Mouse (Mus musculus) kidney, adult 11 months (tissue): ENCODE data around the gene Itih4.

Source experiments
- DNase-seq: peaks from one replicate; pipeline ENCODE4 v3.0.0; 2022

The Itih4 gene

DNA sequence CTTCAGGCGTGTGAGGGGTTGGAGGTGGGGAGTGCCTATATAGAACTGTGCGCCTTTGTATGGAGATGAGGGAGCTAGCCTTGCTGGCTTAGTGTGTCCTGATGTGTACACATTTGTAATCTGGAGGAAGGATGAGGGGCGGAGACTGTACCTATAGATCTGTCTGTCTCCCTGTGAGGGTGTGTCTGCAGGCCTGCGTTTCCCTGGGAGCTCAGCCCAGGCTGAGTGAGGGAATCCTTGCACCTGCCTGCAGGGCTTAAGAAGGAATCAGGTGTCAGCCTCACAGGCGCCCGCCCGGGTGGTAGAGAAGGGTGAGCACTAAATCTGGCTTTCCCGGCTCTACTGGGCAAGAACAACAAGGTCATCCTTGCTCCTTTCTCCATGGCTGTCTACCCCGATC lies 6.5 kb upstream of the Itih4 start:
- DNase-seq: no peak

DNA sequence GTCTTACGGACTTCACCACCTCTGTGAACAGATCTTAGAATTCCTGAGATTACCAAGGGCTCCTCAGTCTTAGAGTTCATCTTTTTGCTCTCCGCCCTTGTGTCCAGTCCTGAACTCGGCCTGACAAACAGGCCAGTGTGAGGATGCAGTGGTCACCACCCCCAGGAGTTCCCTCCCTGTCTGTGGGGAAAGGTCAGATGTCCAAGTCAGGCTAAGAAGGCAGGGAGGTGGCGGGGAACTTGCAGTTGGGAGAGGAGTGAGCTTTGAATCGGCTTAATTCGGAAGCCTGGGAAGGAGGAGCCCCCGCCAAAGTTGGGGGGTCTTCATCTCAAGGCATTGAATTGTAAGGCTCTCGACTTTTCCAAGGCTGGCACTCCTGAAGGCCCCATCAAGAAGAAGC lies 6.0 kb upstream of the Itih4 start:
- no peak for DNase-seq

DNA sequence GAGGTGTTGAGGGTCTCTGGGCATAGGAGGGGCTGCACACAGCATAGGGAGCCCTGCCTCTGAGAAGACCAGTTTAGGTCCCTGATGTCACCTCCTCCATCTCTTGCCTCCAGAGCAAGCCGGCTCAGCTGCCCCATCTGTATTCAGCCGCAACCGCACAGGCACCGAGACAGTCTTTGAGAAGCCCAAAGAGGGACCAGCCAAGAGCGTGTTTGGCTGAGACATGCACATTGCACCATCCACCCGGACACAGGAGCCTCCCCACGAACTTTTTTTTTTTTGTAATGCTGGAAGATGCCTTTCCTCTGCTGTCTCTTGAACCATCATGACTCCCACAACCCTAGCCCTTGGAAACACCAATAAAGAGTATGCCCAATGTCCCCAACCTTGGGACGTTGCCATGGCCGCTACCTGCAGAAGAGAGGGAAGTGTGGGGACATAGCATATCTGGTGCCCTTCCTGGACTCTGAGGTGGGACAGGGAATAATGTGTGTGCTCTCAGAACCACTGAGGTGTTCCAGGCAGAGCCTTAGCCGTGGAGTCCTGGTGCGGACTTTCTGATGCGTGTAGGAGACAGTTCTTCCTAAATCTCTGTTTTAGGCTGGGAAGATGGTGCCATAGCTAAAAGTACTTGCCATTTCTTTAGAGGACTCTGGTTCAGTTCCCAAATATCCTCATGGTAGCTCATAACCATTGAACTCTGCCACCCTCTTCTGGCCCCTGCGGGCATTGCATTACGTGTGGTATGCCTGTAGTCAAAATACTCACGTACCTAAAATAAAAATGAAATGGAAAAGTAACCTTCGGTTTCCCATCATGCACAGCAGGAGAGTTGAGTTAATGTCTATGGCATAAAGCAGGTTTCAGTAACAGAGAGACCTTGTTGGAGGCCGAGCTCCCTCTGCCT lies 5.2 kb upstream of the Itih4 start:
- DNase-seq: no peak

DNA sequence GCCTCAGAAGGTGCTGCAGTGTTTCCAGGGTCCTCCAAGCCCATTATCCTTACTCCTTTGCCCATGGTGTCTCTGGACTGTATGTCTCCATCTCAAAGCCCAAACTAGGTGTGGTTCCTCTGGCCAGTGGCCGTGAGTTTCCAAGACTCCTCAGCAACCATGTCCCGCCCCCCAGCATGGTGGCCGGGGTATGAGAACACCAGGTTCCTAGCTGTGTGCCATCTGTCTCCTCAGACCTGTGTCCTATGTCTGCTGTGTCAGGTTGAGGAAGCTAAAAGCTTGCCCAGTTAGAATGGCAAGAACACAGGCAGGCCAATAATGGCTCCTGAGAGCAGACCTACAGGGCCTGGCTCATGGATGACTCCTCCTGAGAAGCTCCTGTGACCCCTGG lies 4.6 kb upstream of the Itih4 start:
- DNase-seq: no peak

DNA sequence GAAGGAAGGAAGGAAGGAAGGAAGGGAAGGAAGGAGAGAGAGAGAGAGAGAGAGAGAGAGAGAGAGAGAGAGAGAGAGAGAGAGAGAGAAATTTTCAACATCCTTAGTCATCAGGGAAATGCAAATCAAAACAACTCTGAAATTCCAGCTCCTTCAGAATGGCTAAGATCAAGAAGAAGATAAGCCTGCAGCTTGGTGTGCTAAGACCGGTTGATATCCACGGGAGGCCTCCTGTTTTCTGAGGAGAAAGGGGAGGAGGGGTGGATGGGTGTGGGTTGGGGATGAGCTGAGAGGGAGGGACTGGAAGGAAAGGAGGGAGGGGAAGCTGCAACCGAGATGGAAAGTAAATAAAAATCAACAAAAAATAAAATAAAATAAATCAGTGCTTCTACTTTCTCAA lies 978 bp upstream of the Itih4 start:
- DNase-seq: no peak

DNA sequence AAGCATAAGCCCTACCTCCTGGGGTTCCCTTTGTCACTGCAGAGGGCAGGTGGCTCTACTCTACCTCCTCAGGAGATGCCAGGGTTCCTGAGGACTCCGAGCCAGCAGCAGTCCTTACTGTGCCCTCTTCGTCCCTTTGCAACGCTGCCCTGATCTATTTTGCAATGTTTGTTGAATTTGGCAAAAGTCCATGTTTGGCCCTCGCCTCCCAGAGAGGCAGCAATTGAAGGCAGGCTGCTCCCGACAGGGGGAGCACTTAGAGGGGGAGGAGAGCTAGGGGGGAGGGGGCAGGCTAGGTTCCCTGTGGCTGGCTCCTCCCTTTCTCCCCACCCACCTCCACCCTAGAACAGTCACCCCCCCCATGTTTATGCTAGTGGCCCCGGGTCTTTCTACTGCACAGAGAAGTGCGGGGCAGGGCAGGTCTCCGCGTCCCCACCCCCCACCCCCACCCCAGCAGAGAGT lies 2.0 kb downstream of the Itih4 start:
- DNase-seq: peak; percentile 49

DNA sequence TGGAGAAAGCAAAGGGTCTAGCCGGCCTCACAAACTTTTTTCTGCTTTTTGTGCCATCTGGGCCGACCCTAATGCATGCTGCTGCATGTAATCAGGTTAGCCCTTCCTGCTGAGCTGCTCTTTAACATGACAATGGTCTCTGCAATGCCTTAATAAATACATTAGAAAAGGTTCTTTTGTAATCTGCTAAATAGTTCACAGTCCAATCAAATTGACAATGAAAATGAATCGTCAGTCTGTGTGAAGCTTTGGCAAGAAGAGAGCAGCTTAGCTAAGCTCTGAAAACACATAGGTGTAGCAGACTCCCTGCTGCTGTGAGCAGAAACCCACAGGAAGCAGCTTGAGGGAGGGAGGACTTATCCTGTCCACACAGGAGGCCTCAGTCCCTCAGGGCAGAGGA lies 13.7 kb downstream of the Itih4 start:
- DNase-seq: no peak

DNA sequence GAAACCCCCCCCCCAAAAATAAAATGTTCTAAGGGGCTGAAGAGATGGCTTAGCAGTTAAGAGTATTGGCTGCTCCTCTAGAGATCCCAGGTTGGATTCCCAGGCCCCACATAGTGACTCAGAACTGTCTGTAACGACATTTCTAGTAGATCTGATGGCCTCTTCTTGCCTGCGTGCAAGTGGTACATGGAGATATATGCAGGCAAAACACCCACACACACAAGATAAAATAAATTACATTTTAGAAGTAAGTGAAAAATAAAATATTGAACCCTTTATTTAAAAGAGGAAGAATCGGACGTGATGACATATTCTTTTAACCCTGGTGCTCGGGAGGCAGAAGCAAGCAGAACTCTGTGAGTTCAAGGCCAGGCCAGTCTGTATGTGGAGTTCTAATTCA lies 16.4 kb downstream of the Itih4 start:
- DNase-seq: no peak

DNA sequence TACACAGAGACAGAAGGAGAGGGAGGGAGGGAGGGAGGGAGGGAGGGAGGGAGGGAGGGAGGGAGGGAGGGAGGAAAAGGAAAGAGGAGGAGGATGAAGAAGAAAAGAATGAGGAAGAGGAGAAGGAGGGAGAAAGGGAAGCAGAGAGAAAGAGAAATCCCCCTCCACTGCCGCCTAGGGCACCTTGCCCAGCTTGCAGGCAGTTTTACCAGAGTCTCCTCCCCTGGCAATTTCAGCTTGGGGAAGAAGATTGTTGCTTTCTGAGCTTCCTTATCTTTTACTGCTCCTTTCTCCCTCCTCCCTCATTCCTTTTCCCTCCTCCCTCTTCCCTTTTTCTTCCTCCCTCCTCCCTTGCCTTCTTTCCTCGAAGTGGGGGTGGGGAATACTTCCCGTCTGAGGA lies 16.8 kb downstream of the Itih4 start:
- DNase-seq: no peak

DNA sequence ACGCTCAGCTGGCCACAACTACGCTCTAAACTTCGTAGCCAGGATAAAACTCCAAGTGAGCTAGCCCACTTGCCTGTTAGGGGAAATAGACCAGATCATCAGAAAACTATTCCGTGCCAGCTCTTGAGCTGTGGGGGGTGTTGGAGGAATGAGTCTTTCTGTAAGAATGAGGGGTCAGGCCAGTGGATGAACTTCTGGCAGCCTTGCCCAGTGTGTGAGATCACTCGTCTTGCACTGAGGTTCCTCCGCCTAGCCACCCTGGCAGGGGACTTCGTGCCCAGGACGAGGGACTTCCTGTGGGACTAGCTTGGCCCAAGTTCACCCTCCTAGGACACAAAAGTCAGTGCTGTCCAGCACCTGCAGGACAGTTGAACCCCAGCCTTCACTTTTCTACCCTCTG lies 18.0 kb downstream of the Itih4 start:
- no peak for DNase-seq

DNA sequence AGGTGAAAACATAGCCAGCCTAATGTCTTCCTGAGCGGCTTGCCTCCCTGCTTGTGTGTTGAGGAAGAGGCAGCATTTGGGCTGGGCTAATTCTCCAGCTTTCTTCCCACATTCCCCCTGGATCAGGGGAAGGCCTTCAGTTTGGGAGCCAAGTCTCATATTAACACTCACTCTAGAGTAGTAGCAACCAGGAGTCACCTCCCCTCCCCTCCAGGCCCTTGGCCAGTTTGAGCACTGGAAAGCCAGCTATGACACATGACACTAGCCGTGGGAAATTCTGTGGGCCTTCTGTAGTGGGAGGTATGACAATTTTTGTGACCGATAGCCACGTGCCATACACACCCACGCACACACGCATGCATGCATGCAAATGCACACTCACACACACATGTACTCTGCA lies 19.7 kb downstream of the Itih4 start:
- DNase-seq: no peak

DNA sequence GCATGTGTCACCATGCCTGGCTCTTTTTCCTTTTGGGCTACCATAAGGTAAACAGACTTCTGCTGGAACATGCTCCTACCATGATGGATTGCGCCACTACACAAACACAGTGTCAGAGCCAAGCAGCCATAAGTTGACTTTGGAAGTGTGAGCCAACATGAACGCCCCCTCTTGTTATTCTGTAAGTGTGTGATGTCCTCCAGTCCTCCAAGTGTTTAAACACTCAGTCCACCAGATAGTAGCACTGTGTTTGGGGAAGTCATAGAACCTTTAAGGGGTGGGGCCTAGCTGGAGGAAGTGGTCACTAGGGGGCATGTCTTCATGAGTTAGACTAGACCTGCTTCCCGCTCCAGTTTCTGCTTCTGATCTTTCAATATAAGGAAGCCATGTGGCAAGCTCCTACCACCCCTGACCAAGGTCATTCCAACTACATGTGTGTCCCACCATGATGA lies 21.6 kb downstream of the Itih4 start:
- no peak for DNase-seq

DNA sequence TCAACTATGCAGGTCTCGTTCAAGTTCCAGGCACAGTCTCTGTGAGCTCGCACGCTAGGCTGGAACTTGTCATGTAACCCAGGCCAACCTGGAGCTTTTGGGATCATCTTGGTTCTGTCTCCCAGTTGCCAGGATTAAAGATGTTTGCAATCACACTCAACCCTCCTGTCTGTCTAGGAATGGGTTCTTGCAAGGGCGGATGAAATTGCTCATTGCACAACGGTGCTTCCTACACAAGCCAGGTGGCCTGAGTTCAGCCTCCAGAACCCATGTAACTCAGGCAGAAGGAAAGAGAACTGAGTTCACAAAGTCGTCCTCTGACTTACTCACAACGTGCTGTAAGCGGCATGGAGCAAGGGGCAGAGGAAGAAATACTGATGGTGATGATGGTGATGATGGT lies 24.9 kb downstream of the Itih4 start:
- no peak for DNase-seq

DNA sequence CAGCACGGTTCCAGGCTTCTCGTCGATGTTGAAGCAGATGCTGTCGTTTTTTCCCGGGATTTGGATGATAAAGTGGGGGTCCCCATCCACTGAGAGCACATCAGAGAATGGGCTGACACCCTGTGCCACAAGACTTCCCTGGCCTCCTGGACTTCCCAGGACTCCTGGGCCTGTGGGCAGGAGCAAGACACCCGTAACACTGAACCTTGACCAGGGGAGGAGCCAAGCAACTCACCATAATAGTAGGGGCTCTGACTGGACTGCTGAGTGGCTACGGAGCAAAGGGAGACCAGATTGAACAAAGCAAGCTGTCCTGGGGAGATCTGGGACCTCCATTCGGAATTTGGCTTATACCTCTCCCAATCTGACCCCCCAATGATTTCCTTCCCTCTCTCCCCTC lies 26.4 kb downstream of the Itih4 start:
- peak; percentile 37 for DNase-seq

DNA sequence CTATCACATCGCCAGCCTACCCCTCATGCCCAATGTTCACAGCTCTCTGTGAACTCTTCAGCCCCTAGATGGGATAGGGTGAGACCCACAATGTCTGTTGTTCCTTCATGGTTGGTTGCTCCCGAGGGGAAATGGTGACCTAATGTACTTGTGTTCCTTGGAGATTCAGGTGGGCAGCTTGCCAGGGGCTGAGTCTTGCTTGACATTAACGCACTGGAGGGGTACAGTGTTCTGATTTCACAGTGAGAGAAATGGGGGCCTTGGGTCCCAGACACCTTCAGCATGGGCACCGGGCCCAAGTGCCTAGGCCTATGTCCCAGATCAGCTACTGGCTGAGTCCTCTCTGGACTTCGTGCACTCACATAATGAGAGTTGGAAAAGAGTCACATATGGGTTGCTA lies 27.1 kb downstream of the Itih4 start:
- DNase-seq: peak; percentile 21

DNA sequence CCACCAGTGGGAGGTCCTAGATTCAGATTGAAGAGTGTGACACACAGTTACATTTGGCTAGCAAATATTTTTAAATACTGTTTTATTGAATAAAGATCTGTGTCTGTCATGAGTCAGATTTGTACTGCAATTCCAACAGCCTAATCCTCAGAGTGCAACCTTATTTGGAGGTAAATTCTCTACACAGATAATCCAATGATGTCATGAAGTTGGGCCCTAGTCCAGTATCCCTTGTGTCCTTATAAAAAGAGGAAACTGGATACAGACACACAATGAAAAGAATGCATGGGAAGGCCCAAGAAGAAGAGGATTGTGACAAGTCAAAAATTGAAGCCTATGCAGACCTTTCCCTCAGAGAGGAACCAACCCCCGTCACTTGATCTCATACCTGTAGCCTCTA lies 30.2 kb downstream of the Itih4 start:
- no peak for DNase-seq

DNA sequence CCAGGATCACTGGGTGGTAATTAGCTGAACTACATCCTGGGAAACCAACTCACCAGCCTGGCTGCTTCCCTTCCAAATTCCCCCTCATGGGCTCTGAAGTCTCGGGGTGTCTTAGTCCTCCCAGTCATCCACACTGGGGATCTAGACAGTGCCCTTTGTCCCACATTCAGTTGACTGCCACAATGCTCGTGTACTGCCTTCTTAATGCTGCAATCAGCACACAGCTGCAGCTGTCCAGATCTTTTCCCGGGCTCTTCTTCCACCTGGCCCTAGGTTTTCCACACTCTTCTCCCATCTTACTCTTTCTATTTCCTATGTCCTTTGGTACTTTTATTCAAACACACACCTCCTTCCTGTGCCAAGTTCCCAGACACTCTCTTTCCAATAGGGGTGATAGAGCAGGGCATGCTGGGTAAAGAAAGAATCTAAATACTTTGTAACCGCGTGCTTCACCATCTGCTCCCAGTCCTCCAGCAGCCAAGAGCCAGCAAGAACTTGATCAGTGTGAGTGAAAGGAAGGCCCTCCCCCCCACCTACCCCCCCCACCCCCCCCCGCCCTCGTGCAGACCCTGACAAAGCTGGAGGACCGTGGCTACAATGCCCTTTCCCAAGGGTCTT lies 35.9 kb downstream of the Itih4 start:
- DNase-seq: no peak

DNA sequence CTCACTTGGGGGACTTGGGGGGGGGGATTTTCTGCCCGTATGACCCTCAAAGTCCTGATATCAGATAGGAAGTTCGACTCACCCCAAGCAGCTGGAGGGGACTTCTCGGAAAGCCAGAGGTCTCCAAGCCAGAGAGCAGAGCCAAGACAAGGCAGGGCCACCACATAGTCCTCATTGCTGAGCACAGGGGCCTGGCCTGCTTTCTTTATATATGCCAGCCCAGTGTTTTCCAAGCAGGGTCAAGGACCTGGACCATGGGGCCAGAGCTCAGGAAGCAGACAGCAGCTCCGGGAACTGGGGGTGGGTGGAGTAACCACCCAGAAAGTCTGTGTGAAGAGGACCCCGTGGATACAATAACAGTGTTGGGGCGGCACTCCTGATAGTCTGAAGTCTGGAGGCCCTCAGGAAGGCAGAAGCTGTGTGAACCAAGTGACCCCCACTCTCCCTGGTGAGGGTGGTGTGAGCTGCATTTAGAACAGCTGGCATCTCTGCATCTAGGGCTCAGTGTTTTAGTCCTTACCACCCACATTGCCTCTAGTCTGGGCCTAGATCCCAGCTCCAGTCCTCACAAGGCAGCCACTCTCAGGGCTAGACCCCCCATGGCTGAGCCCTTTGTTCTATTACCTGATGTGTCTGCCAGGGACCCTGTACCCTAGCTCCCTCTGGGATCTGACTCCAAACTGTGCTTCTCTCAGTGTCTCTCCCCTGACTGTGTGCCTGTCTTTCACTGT lies 37.3 kb downstream of the Itih4 start, which contains the start of gene Itih3:
Gene Itih3, minus strand, starts transcription at position 386 of the 731 bp plus-strand sequence.
- no peak for DNase-seq

DNA sequence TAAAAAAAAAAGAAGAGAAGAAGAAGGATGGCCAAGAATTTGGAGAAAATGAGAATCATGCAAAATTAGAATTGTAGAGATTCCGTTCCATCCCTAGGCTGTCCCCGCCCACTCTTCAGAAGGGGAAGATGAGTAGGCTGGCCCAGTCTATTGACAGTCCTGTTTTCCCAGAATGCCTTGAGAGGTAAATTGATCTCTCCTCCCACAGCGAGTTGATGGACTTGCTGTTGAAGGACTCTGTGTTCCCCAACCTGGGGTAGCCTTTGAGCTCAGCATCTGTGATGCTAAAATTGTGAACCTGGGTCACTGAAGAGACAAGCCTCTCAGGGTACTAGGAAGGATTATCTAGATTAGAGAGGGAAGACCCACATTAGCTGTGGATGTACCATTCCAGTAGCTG lies 39.2 kb downstream of the Itih4 start:
- DNase-seq: no peak

DNA sequence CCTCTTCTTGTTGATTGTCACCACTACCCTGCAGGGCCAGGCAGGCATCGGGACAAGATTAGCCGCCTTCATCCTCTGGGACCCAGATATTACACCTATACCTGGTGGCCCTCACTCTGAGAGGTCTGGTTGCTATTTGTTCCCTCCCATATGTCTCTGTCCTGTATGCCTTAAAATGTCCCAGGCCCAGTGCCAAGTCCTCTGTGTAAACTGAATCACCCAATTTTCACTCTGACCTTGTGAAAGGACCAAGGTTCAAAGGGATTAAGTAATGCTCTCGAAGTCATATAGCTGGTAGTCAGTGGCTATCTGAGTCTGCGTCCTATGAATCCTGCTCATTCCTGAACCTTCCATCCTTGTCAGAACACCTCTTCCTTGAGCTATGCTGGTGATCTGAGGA lies 44.1 kb downstream of the Itih4 start:
- DNase-seq: no peak

DNA sequence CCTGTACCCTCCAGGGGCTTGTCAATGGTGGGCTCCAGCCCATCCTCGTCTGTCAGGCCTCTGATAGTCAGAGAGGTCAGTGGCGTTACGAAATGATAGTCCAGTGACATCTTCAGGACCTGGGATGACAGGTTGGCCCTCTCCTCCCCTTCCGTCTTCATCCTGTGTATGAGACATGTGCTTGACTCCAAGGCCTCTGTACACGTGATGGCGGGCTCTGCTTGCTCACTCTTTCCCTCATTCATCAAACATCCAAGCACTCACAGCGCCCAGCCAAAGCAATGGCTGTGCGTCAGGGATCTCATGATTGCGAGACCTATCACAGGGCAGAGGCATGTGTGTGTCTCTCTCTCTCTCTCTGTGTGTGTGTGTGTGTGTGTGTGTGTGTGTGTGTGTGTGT lies 47.1 kb downstream of the Itih4 start:
- DNase-seq: no peak

DNA sequence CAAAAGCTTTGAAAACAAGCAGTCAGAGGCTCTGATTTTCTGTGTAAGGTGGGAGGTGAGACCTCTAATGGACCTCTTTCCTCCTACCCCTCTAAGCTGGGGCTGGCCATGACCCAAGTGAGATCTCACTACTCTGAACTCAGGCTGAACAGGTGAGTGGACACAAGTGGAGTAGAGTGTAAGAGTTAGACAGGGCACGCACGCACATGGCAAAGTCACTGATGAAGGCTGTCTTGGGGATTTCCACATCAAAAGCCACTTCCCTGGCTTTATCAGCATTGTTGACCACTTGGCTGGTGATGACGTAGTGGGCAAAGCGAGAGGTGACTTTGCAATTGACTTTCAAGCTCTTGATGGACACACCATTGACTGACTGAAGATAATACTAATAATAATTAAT lies 56.0 kb downstream of the Itih4 start:
- DNase-seq: no peak

DNA sequence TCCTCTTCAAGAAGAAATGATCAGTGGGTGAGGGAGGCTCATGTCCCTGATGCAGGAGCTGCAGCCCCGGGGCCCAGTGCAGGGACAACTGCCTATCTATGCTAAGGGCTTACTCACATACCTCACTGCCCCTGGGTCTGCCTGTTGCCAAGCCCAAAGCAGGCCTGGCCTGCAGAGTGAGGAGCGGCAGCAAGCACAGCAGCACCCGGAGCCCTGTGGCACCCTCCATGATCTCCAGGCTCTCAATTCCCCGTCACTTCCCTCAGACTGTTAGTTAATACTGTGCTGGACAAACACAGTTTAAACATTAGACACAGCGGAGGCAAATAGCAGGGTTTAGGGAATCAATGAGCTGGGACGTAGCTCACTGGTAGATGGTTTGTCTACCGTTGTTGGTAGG lies 56.8 kb downstream of the Itih4 start, which contains the start of gene Itih1:
Gene Itih1, minus strand, starts transcription at position 252 of the 400 bp plus-strand sequence.
- DNase-seq: no peak
